Mouse (Mus musculus) myocyte (in vitro differentiated cells): ENCODE data around the gene S1pr5.

Experiments
- CEBPB ChIP-seq: IDR thresholded peaks from 2 replicates; pipeline ENCODE4 v1.6.1; 2011; ENCODE audit warnings: mild to moderate bottlenecking, moderate library complexity; ENCODE audit not compliant: poor library complexity, insufficient read depth, severe bottlenecking
- E2F4 ChIP-seq: IDR thresholded peaks from one replicate; pipeline ENCODE4 v1.6.1; 2011; ENCODE audit warnings: mild to moderate bottlenecking, control low read depth, moderate library complexity; ENCODE audit not compliant: insufficient read depth
- MAX ChIP-seq: IDR thresholded peaks from one replicate; pipeline ENCODE4 v1.6.1; 2011; ENCODE audit warnings: low read depth, mild to moderate bottlenecking, control low read depth
- MYOD1 ChIP-seq, 3 experiments: IDR thresholded peaks; one replicate each; pipeline ENCODE4 v1.6.1; 2011; ENCODE audit warnings: control low read depth in 2 of 3, low read depth in 2 of 3, mild to moderate bottlenecking in 2 of 3, moderate library complexity in 1 of 3; ENCODE audit not compliant: insufficient read length in 2 of 3, control insufficient read depth in 1 of 3
- MYOG ChIP-seq, 3 experiments: IDR thresholded peaks; one replicate each; pipeline ENCODE4 v1.6.1; 2011; ENCODE audit warnings: control low read depth in 2 of 3, low read depth in 2 of 3, mild to moderate bottlenecking in 2 of 3; ENCODE audit not compliant: insufficient read length in 2 of 3, control insufficient read depth in 1 of 3, insufficient read depth in 1 of 3
- POLR2A ChIP-seq: IDR thresholded peaks from one replicate; pipeline ENCODE4 v1.6.1; 2011; ENCODE audit warnings: low read depth, mild to moderate bottlenecking, control low read depth, moderate library complexity; ENCODE audit not compliant: insufficient read length
- POLR2AphosphoS2 ChIP-seq: IDR thresholded peaks from one replicate; pipeline ENCODE4 v1.6.1; 2011; ENCODE audit warnings: low read depth, control low read depth; ENCODE audit not compliant: insufficient read length
- REST ChIP-seq: IDR thresholded peaks from one replicate; pipeline ENCODE4 v1.6.1; 2011; ENCODE audit warnings: mild to moderate bottlenecking, control low read depth, moderate library complexity; ENCODE audit not compliant: insufficient read depth, insufficient read length
- SRF ChIP-seq: IDR thresholded peaks from one replicate; pipeline ENCODE4 v1.6.1; 2011; ENCODE audit warnings: low read depth; ENCODE audit not compliant: control insufficient read depth, insufficient read length
- TCF12 ChIP-seq: IDR thresholded peaks from one replicate; pipeline ENCODE4 v1.6.1; 2011; ENCODE audit warnings: mild to moderate bottlenecking, control low read depth; ENCODE audit not compliant: poor library complexity, insufficient read depth, severe bottlenecking
- TCF3 ChIP-seq: IDR thresholded peaks from one replicate; pipeline ENCODE4 v1.6.1; 2011; ENCODE audit warnings: low read depth, control low read depth; ENCODE audit not compliant: insufficient read length
- USF1 ChIP-seq: IDR thresholded peaks from one replicate; pipeline ENCODE4 v1.6.1; 2011; ENCODE audit warnings: low read depth, mild to moderate bottlenecking, control low read depth, moderate library complexity

- TF ChIP-seq POLR2A (no peak), POLR2AphosphoS2 (no peak), MAX (no peak), E2F4 (no peak), SRF (no peak), USF1 (no peak), TCF12 (no peak), CEBPB (no peak), TCF3 (no peak), MYOD1 (IDR thresholded peaks at IDR 0.05; ENCODE audit: control insufficient read depth in 1 of 3, insufficient read length in 2 of 3, low read depth in 2 of 3) (no peak), MYOG (IDR thresholded peaks at IDR 0.05; ENCODE audit: control insufficient read depth in 1 of 3, insufficient read depth in 1 of 3, insufficient read length in 2 of 3, low read depth in 2 of 3) (no peak), REST (no peak)
These were observed 12.3 kb upstream of the S1pr5 start for GRCm38 (mm10) chr9:21260491-21261040.
